Mouse (Mus musculus): ENCODE data around the gene BC067074. TPM values are rescaled to one million over a fixed set of nuclear protein-coding genes. Genes with fewer than 3 reads are reported as not detected.
"Not testable (repeated sequence)": the region's sequence is repeated elsewhere in the genome, so short reads cannot be mapped to it uniquely, and the experiment has no call there.

Gene BC067074
- total RNA-seq, 2 experiments from 2014 or later = not detected

GRCm38 (mm10) chr13:113368931-113369579, 76.1 kb downstream of the BC067074 start:
- ATAC-seq (replicated peaks; ENCODE audit: low FRiP score, poor library complexity, severe bottlenecking) = no peak

DNA sequence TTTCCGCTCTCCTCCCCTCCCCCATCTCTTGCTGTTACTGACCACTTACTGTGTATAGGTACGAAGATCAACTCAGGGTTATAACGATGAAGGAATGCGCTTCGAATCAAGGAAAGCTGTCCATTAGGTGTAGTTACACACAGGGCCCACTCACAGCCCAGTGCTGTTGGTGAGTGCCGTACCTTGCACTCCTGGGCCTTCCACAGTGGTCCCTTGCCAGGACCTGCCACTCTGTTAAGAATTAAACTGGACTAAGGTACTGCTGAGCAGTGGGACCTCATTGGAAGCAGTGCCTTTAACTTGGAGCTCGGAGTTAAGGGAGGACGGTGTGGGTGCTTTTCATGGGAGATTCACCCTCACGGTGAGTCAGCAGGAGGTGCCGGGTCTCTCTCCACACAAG, 76.7 kb downstream of the BC067074 start:
- ATAC-seq (replicated peaks; ENCODE audit: low FRiP score, poor library complexity, severe bottlenecking) = no peak

DNA sequence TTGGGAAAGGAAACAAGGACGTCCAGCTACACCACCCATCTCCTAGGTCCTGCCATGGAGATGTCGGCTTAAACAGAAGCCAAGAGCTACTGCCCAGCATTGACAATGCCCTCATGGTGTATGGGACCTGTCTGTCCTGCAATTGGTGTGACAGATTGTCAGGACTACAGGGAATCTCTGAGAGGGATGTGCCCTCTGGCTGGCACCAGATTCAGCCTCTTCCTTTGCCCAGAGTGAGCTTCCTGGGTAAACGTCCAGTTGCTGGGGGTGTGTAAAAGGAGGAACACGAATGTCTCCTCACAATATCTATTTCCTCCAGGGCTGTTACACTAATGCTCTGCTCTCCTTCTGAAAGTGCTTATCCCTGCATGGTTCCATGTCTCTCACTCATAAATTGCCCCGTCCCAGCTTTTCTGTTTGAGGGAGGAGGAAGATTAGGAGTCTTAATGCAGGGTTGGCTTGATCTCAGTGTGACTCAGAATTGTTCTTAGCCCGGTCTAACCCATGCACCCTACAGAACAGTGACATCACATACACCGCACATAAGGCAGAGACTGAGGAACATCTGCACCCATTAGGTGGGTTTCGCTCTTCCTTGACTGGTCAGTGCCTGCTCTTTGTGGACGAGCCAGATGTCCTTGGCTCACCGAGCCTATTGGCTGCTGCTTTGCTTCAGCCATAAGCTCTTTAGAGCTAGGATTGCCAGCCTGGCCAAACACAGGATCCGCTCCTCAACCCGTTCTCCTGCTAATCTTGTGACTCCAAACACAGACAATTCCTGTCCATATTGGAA, 80.5 kb downstream of the BC067074 start:
- ATAC-seq (replicated peaks; ENCODE audit: low FRiP score, poor library complexity, severe bottlenecking) = no peak

DNA sequence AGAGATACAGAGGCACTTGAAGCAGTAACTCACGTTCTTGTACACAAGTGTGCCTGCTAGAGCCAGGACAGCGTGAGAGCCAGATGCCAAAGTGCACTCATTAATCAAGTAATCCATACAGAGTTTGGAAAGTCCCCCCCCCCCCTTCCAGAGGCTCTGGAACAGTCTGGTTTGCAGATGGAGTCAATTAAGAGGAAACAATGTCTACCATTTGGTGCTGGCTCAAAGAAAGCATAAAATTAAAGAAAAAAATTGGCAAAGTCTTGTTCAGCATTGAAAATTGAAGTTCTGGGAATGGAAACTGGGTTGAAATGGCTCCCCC, 81.1 kb downstream of the BC067074 start:
- ATAC-seq (replicated peaks; ENCODE audit: low FRiP score, poor library complexity, severe bottlenecking) = no peak

GRCm38 (mm10) chr13:113377631-113378030, 84.7 kb downstream of the BC067074 start:
- ATAC-seq (replicated peaks; ENCODE audit: low FRiP score, poor library complexity, severe bottlenecking) = no peak

GRCm38 (mm10) chr13:113378980-113379410, 86.0 kb downstream of the BC067074 start:
- ATAC-seq (replicated peaks; ENCODE audit: low FRiP score, poor library complexity, severe bottlenecking) = no peak

- no peak for ATAC-seq (replicated peaks; ENCODE audit: low FRiP score, poor library complexity, severe bottlenecking)
Observed at GRCm38 (mm10) chr13:113379766-113380309, 86.9 kb downstream of the BC067074 start.

DNA sequence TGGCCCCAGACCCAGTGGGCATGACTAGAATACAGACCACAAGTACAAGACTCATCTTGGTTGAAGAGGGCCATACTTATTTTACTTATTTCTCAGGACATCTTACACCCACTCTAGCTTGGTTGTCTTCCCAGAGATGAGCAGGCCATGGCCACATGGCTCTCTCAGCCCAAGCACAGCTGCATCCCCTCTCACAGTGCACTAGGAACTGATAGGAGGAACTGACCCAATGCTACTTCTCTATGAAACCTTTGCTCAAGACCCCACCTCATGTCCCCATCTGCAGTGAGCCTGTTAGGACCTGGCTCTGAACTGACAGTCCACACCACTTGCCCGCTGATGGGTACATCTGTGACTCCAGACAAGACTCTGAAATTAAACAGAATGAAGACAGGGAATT, 88.8 kb downstream of the BC067074 start:
- no peak for ATAC-seq (replicated peaks; ENCODE audit: low FRiP score, poor library complexity, severe bottlenecking)

GRCm38 (mm10) chr13:113382201-113382600, 89.2 kb downstream of the BC067074 start:
- no peak for ATAC-seq (replicated peaks; ENCODE audit: low FRiP score, poor library complexity, severe bottlenecking)

DNA sequence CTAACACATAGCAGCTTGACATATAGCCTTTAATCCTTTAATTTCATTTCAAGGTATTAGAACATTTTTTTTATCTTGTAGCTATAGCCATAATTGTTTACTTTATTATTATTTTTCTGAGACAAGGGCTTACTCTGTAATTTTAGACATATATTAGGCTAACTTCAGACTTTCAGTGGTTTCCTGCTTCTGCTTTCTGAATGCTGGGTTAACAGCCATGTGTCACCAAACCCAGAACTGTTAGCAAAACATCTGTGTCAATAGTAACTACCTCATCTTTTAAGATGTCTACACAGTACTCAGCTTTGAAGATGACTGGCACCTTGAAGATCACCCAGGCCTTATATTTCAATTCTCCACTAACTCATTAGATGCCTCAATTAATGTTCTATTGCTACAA, 89.8 kb downstream of the BC067074 start:
- not testable (repeated sequence) for ATAC-seq (replicated peaks; ENCODE audit: low FRiP score, poor library complexity, severe bottlenecking)

DNA sequence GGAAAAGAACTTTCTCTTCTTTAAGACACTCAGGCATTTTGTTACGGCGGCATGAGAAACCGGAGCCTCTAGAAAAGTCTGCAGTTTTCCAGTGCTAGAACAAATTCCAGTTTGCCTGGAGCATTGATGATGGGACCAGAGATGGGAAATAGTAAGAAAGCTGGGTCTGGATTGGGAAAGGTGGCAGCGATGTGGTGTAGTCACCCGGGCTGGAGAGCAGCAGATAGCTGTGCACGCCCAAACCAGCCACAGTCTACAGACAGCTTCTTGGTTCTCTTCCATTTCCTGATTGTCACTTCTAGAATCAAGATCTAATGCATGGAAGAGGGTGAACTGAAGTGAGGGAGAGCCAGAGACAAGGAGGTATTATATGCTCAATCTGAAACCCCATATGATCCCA, 100.4 kb downstream of the BC067074 start:
- ATAC-seq (replicated peaks; ENCODE audit: low FRiP score, poor library complexity, severe bottlenecking) = no peak

GRCm38 (mm10) chr13:113394591-113394990, 101.6 kb downstream of the BC067074 start:
- no peak for ATAC-seq (replicated peaks; ENCODE audit: low FRiP score, poor library complexity, severe bottlenecking)

DNA sequence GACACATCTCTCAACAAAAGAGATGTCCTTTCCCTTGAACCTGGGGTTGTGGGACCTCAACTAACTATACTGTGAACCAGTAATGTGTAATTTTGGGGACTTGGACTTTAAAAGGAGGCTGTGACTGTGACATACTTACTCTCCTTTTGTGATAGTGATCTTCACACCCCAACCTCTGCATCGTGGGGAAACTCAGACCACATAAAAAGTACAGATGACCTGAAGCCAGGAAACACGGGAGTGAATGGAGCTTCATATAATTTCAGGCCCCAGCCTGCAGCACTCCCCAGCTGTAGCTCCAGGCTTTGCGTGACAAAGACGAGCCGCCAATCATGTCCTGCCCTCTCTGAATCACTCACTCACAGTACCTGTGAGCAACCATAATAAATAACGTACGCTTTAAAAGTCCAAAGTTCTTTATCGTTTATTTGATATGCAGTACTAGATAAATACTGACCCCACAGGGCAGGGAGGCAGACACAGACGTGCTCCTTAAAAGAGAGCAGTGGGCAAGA, 104.1 kb downstream of the BC067074 start:
- no peak for ATAC-seq (replicated peaks; ENCODE audit: low FRiP score, poor library complexity, severe bottlenecking)

DNA sequence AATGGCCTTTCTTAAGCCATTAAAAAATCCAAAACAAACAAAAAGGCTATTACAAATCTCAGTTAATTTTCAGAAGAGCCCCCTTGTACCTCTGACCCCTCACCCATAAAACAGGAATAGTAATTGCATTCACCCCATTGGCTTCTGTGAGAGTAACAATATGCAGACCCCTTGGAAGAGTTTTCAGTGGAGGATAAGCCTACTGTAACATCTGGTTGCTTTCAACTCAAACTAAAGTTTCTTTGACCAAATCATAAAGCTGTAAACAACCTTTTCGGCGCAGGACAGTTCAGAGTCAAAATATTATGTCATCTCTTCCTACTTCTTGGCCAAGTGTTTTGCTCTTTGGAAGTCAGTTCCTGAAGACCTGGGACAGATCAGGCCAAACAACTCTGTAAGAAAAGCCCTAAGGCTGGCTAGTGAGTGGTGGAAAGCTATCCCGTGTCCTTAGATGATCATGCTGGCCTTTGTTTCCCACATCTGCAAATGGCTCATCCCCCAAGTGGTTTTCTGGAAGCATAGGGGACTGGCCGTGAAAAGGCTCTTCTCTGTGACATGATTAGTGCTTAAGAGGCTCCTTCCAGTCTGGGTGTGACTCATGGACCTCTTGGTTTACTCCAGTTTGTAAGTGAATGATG, 108.5 kb downstream of the BC067074 start:
- no peak for ATAC-seq (replicated peaks; ENCODE audit: low FRiP score, poor library complexity, severe bottlenecking)

GRCm38 (mm10) chr13:113403706-113404105, 110.7 kb downstream of the BC067074 start:
- ATAC-seq (replicated peaks; ENCODE audit: low FRiP score, poor library complexity, severe bottlenecking) = no peak

DNA sequence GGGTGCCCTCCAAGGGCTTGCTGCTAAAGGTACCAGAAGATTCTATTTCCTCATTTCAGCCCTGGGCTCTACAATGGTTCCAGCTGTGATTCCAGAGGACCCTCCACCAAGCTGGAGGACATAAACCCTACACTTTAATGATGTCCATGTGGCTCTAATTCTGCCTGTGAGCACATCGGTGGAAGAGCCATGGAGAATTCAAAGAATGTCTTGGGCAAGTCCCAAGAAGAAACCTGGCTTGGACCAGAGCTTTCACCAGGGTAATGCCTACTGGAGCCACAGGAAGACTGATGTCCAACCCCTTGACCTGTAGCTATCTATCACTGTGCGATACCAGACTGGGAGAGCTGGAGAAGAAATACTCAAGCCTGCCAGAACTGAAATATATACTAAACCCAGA, 111.2 kb downstream of the BC067074 start:
- ATAC-seq (replicated peaks; ENCODE audit: low FRiP score, poor library complexity, severe bottlenecking) = no peak

- no peak for ATAC-seq (replicated peaks; ENCODE audit: low FRiP score, poor library complexity, severe bottlenecking)
Observed at GRCm38 (mm10) chr13:113409941-113410340, 117.0 kb downstream of the BC067074 start.

GRCm38 (mm10) chr13:113415527-113415926, 122.6 kb downstream of the BC067074 start:
- no peak for ATAC-seq (replicated peaks; ENCODE audit: low FRiP score, poor library complexity, severe bottlenecking)

DNA sequence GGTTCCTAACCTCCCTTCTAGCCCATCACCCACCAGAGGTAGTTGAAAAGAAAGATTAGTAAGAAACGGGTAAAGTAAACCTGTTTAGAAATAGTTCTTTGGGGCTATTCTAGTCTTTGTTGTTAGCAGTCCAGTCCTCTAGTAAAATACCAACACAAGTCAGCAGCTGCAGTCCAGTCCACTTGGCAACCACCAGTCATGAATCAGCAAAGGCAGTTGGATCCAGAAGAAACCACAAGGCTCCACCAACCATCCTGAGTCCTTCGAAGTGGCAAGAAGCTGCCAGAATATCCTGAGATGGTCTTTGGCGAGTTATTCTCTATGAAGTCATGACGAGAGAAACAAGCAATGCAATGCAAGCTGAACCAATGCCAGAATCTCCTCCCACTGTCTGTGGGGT, 124.0 kb downstream of the BC067074 start:
- ATAC-seq (replicated peaks; ENCODE audit: low FRiP score, poor library complexity, severe bottlenecking) = no peak

- ATAC-seq (replicated peaks; ENCODE audit: low FRiP score, poor library complexity, severe bottlenecking) = no peak
Observed at GRCm38 (mm10) chr13:113417757-113418483, 125.0 kb downstream of the BC067074 start.

Measured in erythroblast, adult 5-6 weeks (primary cell).